ENCODE assay signal across 24 mouse cellular contexts in genomic region chr9:56903662-56904061, GRCm38 (mm10). TPM values are rescaled to one million over a fixed set of nuclear protein-coding genes. Genes with fewer than 3 reads are reported as not detected.
A peak's percentile ranks its signal among the peaks of the same experiment; 100 is the strongest.
DNase-seq lines count a peak whose midpoint lies in the region; ATAC-seq and TF ChIP-seq lines count a peak whose summit lies in the region.
"Had no signal": no experiment of that assay in that cellular context is flagged by ENCODE, and none has a peak within 500 bp of the region (broad histone marks: within the 10 kb centered on the region; RNA-seq: fewer than 3 reads in every experiment).

No protein-coding gene starts in this region.

- intact Hi-C loops in gastrocnemius, adult 2 months (cut with DNase I), result no loop called here
- intact Hi-C loops in gastrocnemius, postnatal 36 days (cut with DNase I), result no loop called here
- intact Hi-C loops in heart, postnatal 14 days (cut with DNase I), result no loop called here

- peaks cover 9 to 33% of the 10 kb centered on the region in 2 experiments for H3K4me1 ChIP-seq in MEL (ENCODE audit: control insufficient read depth in 1 of 2, insufficient read depth in 2 of 2, low read length in 2 of 2)
- H3K4me1 ChIP-seq in forebrain, embryonic 16.5 days (replicated peaks; ENCODE audit: control insufficient read depth, insufficient read depth, low read length), result no peaks in the 10 kb centered on the region

- no peak overlapping the region for H3K4me3 ChIP-seq in gastrocnemius, adult 2 months
- H3K4me3 ChIP-seq in MEL (ENCODE audit: control insufficient read depth in 1 of 2, insufficient read depth in 1 of 2, low read depth in 2 of 2, low read length in 2 of 2), result no peak overlapping the region
- no peak overlapping the region for H3K4me3 ChIP-seq in forebrain, embryonic 16.5 days (replicated peaks; ENCODE audit: low read length)

- H3K27ac ChIP-seq in gastrocnemius, adult 2 months, result no peak overlapping the region
- peak overlapping the region; percentile 62 for H3K27ac ChIP-seq in MEL (ENCODE audit: control insufficient read depth, low read depth, low read length)
- no peak overlapping the region for H3K27ac ChIP-seq in forebrain, embryonic 16.5 days (ENCODE audit: low read length)

- H3K79me2 ChIP-seq in MEL (ENCODE audit: control insufficient read depth, insufficient read depth, low read length, poor library complexity), result no peaks in the 10 kb centered on the region

- TF ChIP-seq EP300 in MEL (IDR thresholded peaks at IDR 0.05; ENCODE audit: low read depth in 1 of 2, low read length in 2 of 2), result peak; percentile 64 to 65

- peak; percentile 47; the same call in 1 of the 2 replicates for ATAC-seq in megakaryocyte progenitor cell, adult 5-6 weeks (replicated peaks; ENCODE audit: poor library complexity)
- ATAC-seq in megakaryocyte-erythroid progenitor cell, adult 5-6 weeks (replicated peaks; ENCODE audit: low FRiP score, low TSS enrichment, poor library complexity, severe bottlenecking), result peak; percentile 43; the same call in 1 of the 2 replicates
- ATAC-seq in forebrain, embryonic 16.5 days, result no peak
- ATAC-seq: activated CD4-positive, CD25-positive, alpha-beta regulatory T cell, adult 4 months; CD4-positive, CD25-positive, alpha-beta regulatory T cell, adult 4 months; Patski had no signal

- H3K27me3 ChIP-seq in MEL (ENCODE audit: control insufficient read depth in 1 of 2, insufficient read depth in 2 of 2, low read length in 2 of 2), result no peaks in the 10 kb centered on the region
- no peaks in the 10 kb centered on the region for H3K27me3 ChIP-seq in forebrain, embryonic 16.5 days (replicated peaks; ENCODE audit: control insufficient read depth, insufficient read depth, low read length)
- H3K27me3 ChIP-seq: CH12.LX, Patski had no signal

- no peak for TF ChIP-seq CTCF in gastrocnemius, adult 2 months (IDR thresholded peaks at IDR 0.05)
- no peak for TF ChIP-seq CTCF in MEL (IDR thresholded peaks at IDR 0.05 in 2 of 3, conservative IDR thresholded peaks at IDR 0.05 in 1 of 3; ENCODE audit: control insufficient read depth in 1 of 3, insufficient read depth in 1 of 3, low read depth in 2 of 3, low read length in 3 of 3, poor library complexity in 1 of 3, severe bottlenecking in 1 of 3)

- peak; percentile 12 for DNase-seq in gastrocnemius, adult 2 months
- DNase-seq in gastrocnemius, postnatal 36 days, result no peak
- DNase-seq in MEL (ENCODE audit: low read depth, low spot score), result peak; percentile 63
- DNase-seq in ovary, postnatal 14 days (ENCODE audit: low spot score), result no peak
- no peak for DNase-seq in heart, postnatal 14 days
- DNase-seq: adrenal gland, adult 2 months; adrenal gland, adult 8-10 months; adrenal gland, postnatal 10 days; adrenal gland, postnatal 14 days; adrenal gland, postnatal 25 days; adrenal gland, postnatal 36 days; B cell, adult 2 months; cerebellum, adult 11 months; cerebellum, adult 11-12 months; cerebellum, adult 18-20 months had no signal

- no peaks in the 10 kb centered on the region for H3K9me3 ChIP-seq in MEL (replicated peaks; ENCODE audit: insufficient read depth, low read length)
- H3K9me3 ChIP-seq in forebrain, embryonic 16.5 days (ENCODE audit: control insufficient read depth, low read length), result no peaks in the 10 kb centered on the region
- H3K9me3 ChIP-seq: G1E had no signal

- H3K36me3 ChIP-seq in MEL (ENCODE audit: control insufficient read depth in 1 of 2, insufficient read depth in 2 of 2, low read length in 2 of 2), result peaks cover 0 to 22% of the 10 kb centered on the region in 2 experiments; a peak in 2 of 4 replicates
- no peaks in the 10 kb centered on the region for H3K36me3 ChIP-seq in forebrain, embryonic 16.5 days (ENCODE audit: control insufficient read depth, insufficient read depth)
- H3K36me3 ChIP-seq: G1E had no signal

- 81% methylated on average over 3 of the region's 3 CpGs for WGBS in forebrain, embryonic 16.5 days

- TF ChIP-seq POLR2A in MEL (IDR thresholded peaks at IDR 0.05; ENCODE audit: control insufficient read depth in 1 of 2, insufficient read depth in 1 of 2, low read depth in 1 of 2, low read length in 2 of 2, poor library complexity in 1 of 2), result no peak

- no peak overlapping the region for H3K9ac ChIP-seq in MEL (ENCODE audit: control insufficient read depth, low read depth, low read length, poor library complexity, severe bottlenecking)
- H3K9ac ChIP-seq in forebrain, embryonic 16.5 days (replicated peaks; ENCODE audit: low read depth, low read length), result no peak overlapping the region

- no peak overlapping the region for H3K4me2 ChIP-seq in forebrain, embryonic 16.5 days (ENCODE audit: low read length)

- no peak for TF ChIP-seq RAD21 in MEL (IDR thresholded peaks at IDR 0.05; ENCODE audit: low read depth, low read length)

TF ChIP-seq in MEL, 35 proteins besides CTCF, POLR2A, EP300 and RAD21 (continues in another document):
- TF ChIP-seq ETS1 (IDR thresholded peaks at IDR 0.05; ENCODE audit: low read depth, low read length) (0 out of 2 replicates have a peak, but pooled peaks have one; percentile 28), RCOR1 (IDR thresholded peaks at IDR 0.05; ENCODE audit: low read depth, low read length) (peak; percentile 59; the same call in 1 of the 2 replicates), HCFC1 (IDR thresholded peaks at IDR 0.05; ENCODE audit: low read depth, low read length) (no peak), TCF12 (IDR thresholded peaks at IDR 0.05; ENCODE audit: low read depth, low read length) (no peak)

RNA-seq across cellular contexts. Expression of gene Snx33, which starts 24.5 kb away (rescaled TPM):
- total RNA-seq in gastrocnemius, adult 2 months (2021), result 1 to 10 TPM; 4.3 to 4.7 TPM
- total RNA-seq in gastrocnemius, postnatal 36 days (2021), result 1 to 10 TPM; 3.9 to 4.0 TPM
- total RNA-seq in MEL (2012; rRNA removed), result 2.2 and 2.3 TPM in 2 replicates
- 1 to 10 TPM in 1 of 2 experiments, not detected in 1; 3.5 TPM for polyA plus RNA-seq in MEL (2012; ENCODE audit: insufficient read depth in 1 of 2, insufficient read length in 2 of 2, low read depth in 1 of 2, low replicate concordance in 2 of 2, missing spikeins in 1 of 2)
- total RNA-seq in megakaryocyte progenitor cell, adult 5-6 weeks (2015), result 3.3 TPM in 2 replicates
- 2.8 TPM in 2 replicates for total RNA-seq in megakaryocyte progenitor cell, adult 5-6 weeks (2017)
- total RNA-seq in megakaryocyte-erythroid progenitor cell, adult 5-6 weeks (2014; fragmentation: Nextera tagmentation), result 2.3 and 2.8 TPM in 2 replicates
- 1.9 and 3.4 TPM in 2 replicates for total RNA-seq in megakaryocyte-erythroid progenitor cell, adult 5-6 weeks (2017)
- 10 to 100 TPM in 1 of 2 experiments, 1 to 10 TPM in 1; 9.9 to 11.7 TPM for total RNA-seq in heart, postnatal 14 days (2021)
- polyA plus RNA-seq in forebrain, embryonic 16.5 days (2015; fragmentation: Nextera tagmentation; extraction: Ambion mirVana), result 2.2 and 3.1 TPM in 2 replicates

RNA-seq across cellular contexts. Expression of gene Imp3, which starts 33.6 kb away (rescaled TPM):
- total RNA-seq in gastrocnemius, adult 2 months (2021), result 10 to 100 TPM; 49.1 to 51.4 TPM
- total RNA-seq in gastrocnemius, postnatal 36 days (2021), result 10 to 100 TPM; 40.0 to 46.9 TPM
- total RNA-seq in MEL (2012; rRNA removed), result 160 and 183 TPM in 2 replicates
- polyA plus RNA-seq in MEL (2012; ENCODE audit: insufficient read depth in 1 of 2, insufficient read length in 2 of 2, low read depth in 1 of 2, low replicate concordance in 2 of 2, missing spikeins in 1 of 2), result 100 to 1,000 TPM in 1 of 2 experiments, not detected in 1; 154 TPM
- 138 and 147 TPM in 2 replicates for total RNA-seq in megakaryocyte progenitor cell, adult 5-6 weeks (2015)
- 68.5 and 77.3 TPM in 2 replicates for total RNA-seq in megakaryocyte progenitor cell, adult 5-6 weeks (2017)
- total RNA-seq in megakaryocyte-erythroid progenitor cell, adult 5-6 weeks (2014; fragmentation: Nextera tagmentation), result 118 and 148 TPM in 2 replicates
- 108 and 128 TPM in 2 replicates for total RNA-seq in megakaryocyte-erythroid progenitor cell, adult 5-6 weeks (2017)
- 10 to 100 TPM; 45.6 to 46.6 TPM for total RNA-seq in heart, postnatal 14 days (2021)
- 79.4 and 81.1 TPM in 2 replicates for polyA plus RNA-seq in forebrain, embryonic 16.5 days (2015; fragmentation: Nextera tagmentation; extraction: Ambion mirVana)

RNA-seq across cellular contexts. Expression of gene Cspg4, which starts 38.8 kb away (rescaled TPM):
- 1 to 10 TPM; 5.7 to 6.0 TPM for total RNA-seq in gastrocnemius, adult 2 months (2021)
- 1 to 10 TPM; 5.7 to 8.2 TPM for total RNA-seq in gastrocnemius, postnatal 36 days (2021)
- total RNA-seq in MEL (2012; rRNA removed), result 0.16 and 0.23 TPM in 2 replicates
- polyA plus RNA-seq in MEL (2012; ENCODE audit: insufficient read depth in 1 of 2, insufficient read length in 2 of 2, low read depth in 1 of 2, low replicate concordance in 2 of 2, missing spikeins in 1 of 2), result under 1 TPM in 1 of 2 experiments, not detected in 1; 0.15 TPM
- not detected in 2 replicates for total RNA-seq in megakaryocyte progenitor cell, adult 5-6 weeks (2015)
- not detected in 2 replicates for total RNA-seq in megakaryocyte progenitor cell, adult 5-6 weeks (2017)
- total RNA-seq in megakaryocyte-erythroid progenitor cell, adult 5-6 weeks (2014; fragmentation: Nextera tagmentation), result not detected in 2 replicates
- total RNA-seq in megakaryocyte-erythroid progenitor cell, adult 5-6 weeks (2017), result not detected in 2 replicates
- total RNA-seq in heart, postnatal 14 days (2021), result 10 to 100 TPM; 26.1 to 28.4 TPM
- polyA plus RNA-seq in forebrain, embryonic 16.5 days (2015; fragmentation: Nextera tagmentation; extraction: Ambion mirVana), result 7.2 and 8.0 TPM in 2 replicates
- polyA plus RNA-seq: CD4-positive, CD25-positive, alpha-beta regulatory T cell, adult 4 months; G1E had no signal

RNA-seq across cellular contexts. Expression of gene Odf3l1, which starts 39.2 kb away (rescaled TPM):
- under 1 TPM in 1 of 2 experiments, not detected in 1; 0.22 TPM for total RNA-seq in gastrocnemius, adult 2 months (2021)
- total RNA-seq in gastrocnemius, postnatal 36 days (2021), result not detected
- not detected in 2 replicates for total RNA-seq in MEL (2012; rRNA removed)
- polyA plus RNA-seq in MEL (2012; ENCODE audit: insufficient read depth in 1 of 2, insufficient read length in 2 of 2, low read depth in 1 of 2, low replicate concordance in 2 of 2, missing spikeins in 1 of 2), result not detected
- not detected in 2 replicates for total RNA-seq in megakaryocyte progenitor cell, adult 5-6 weeks (2015)
- total RNA-seq in megakaryocyte progenitor cell, adult 5-6 weeks (2017), result not detected in 2 replicates
- not detected in 2 replicates for total RNA-seq in megakaryocyte-erythroid progenitor cell, adult 5-6 weeks (2014; fragmentation: Nextera tagmentation)
- not detected in 2 replicates for total RNA-seq in megakaryocyte-erythroid progenitor cell, adult 5-6 weeks (2017)
- total RNA-seq in heart, postnatal 14 days (2021), result not detected
- polyA plus RNA-seq in forebrain, embryonic 16.5 days (2015; fragmentation: Nextera tagmentation; extraction: Ambion mirVana), result not detected in 2 replicates
- total RNA-seq: CH12.LX, ES-E14, G1E had no signal
- polyA plus RNA-seq: activated CD4-positive, CD25-positive, alpha-beta regulatory T cell, adult 4 months; CD4-positive, CD25-positive, alpha-beta regulatory T cell, adult 4 months; G1E; Patski had no signal

RNA-seq across cellular contexts. Expression of gene Snupn, which starts 47.0 kb away (rescaled TPM):
- 10 to 100 TPM in 1 of 2 experiments, 1 to 10 TPM in 1; 8.4 to 11.3 TPM for total RNA-seq in gastrocnemius, adult 2 months (2021)
- 1 to 10 TPM; 7.2 to 8.8 TPM for total RNA-seq in gastrocnemius, postnatal 36 days (2021)
- total RNA-seq in MEL (2012; rRNA removed), result 13.0 and 14.6 TPM in 2 replicates
- polyA plus RNA-seq in MEL (2012; ENCODE audit: insufficient read depth in 1 of 2, insufficient read length in 2 of 2, low read depth in 1 of 2, low replicate concordance in 2 of 2, missing spikeins in 1 of 2), result 10 to 100 TPM in 1 of 2 experiments, not detected in 1; 14.7 TPM
- 10.3 and 12.1 TPM in 2 replicates for total RNA-seq in megakaryocyte progenitor cell, adult 5-6 weeks (2015)
- total RNA-seq in megakaryocyte progenitor cell, adult 5-6 weeks (2017), result 9.0 and 9.4 TPM in 2 replicates
- 20.2 and 20.5 TPM in 2 replicates for total RNA-seq in megakaryocyte-erythroid progenitor cell, adult 5-6 weeks (2014; fragmentation: Nextera tagmentation)
- 10.3 and 15.5 TPM in 2 replicates for total RNA-seq in megakaryocyte-erythroid progenitor cell, adult 5-6 weeks (2017)
- 1 to 10 TPM; 8.9 to 9.9 TPM for total RNA-seq in heart, postnatal 14 days (2021)
- 34.0 and 35.3 TPM in 2 replicates for polyA plus RNA-seq in forebrain, embryonic 16.5 days (2015; fragmentation: Nextera tagmentation; extraction: Ambion mirVana)

Comparison
In these comparisons a context has a peak if more than half of its experiments do, and no peak if none do; other contexts are left out.
1. DNase-seq: peak in gastrocnemius, adult 2 months (single experiment) and MEL (single experiment); none in gastrocnemius, postnatal 36 days (0 of 2), ovary, postnatal 14 days (single experiment) and heart, postnatal 14 days (0 of 2).